Mouse (Mus musculus) stomach, postnatal 0 days (tissue): ENCODE data around the gene Gm38392. TPM values are rescaled to one million over a fixed set of nuclear protein-coding genes. Genes with fewer than 3 reads are reported as not detected.

Source experiments
- ATAC-seq: fragments of 200-750 bp; cut with Nextera tagmentation; 2 replicates; pipeline ENCODE4 v1.8.0; 2017; ENCODE audit not compliant: low FRiP score, low TSS enrichment
- DNase-seq: peaks from one replicate; pipeline ENCODE4 v3.0.0-alpha.2; 2016; ENCODE audit warnings: low spot score
- H3K27ac ChIP-seq: fragments of 300-500 bp; sonication (generic); replicated peaks from 2 replicates; pipeline ENCODE4 v1.5.1; 2014; ENCODE audit warnings: mild to moderate bottlenecking, control low read depth
- H3K27me3 ChIP-seq: fragments of 300-500 bp; sonication (generic); 2 replicates; pipeline ENCODE4 v1.6.1; 2014; ENCODE audit warnings: low read length; ENCODE audit not compliant: control insufficient read depth, insufficient read depth
- H3K36me3 ChIP-seq: fragments of 300-500 bp; sonication (generic); 2 replicates; pipeline ENCODE4 v1.6.1; 2014; ENCODE audit warnings: low read length, mixed read lengths; ENCODE audit not compliant: control insufficient read depth, insufficient read depth
- H3K4me1 ChIP-seq: fragments of 300-500 bp; sonication (generic); replicated peaks from 2 replicates; pipeline ENCODE4 v1.6.1; 2014; ENCODE audit warnings: antibody characterized with exemption; ENCODE audit not compliant: control insufficient read depth, insufficient read depth
- H3K4me2 ChIP-seq: fragments of 300-500 bp; sonication (generic); replicated peaks from 2 replicates; pipeline ENCODE4 v1.6.1; 2014; ENCODE audit warnings: low read depth, mild to moderate bottlenecking, control low read depth, moderate library complexity
- H3K4me3 ChIP-seq: fragments of 300-500 bp; sonication (generic); 2 replicates; pipeline ENCODE4 v1.5.1; 2014; ENCODE audit warnings: low read depth, low read length, control low read depth
- H3K9ac ChIP-seq: fragments of 300-500 bp; sonication (generic); 2 replicates; pipeline ENCODE4 v1.6.1; 2014; ENCODE audit warnings: mild to moderate bottlenecking, low read length, control low read depth, mixed read lengths
- H3K9me3 ChIP-seq: fragments of 300-500 bp; sonication (generic); 2 replicates; pipeline ENCODE4 v1.6.1; 2016; ENCODE audit warnings: low read length; ENCODE audit not compliant: control insufficient read depth
- CTCF ChIP-seq: IDR thresholded peaks from 2 replicates; pipeline ENCODE4 v1.5.1; 2016; ENCODE audit warnings: antibody characterized with exemption, low read depth, mild to moderate bottlenecking, moderate library complexity
- EP300 ChIP-seq: optimal IDR thresholded peaks from 2 replicates; pipeline ENCODE3; 2016; ENCODE audit warnings: antibody characterized with exemption
- WGBS: fragments of 180-500 bp; shearing (Covaris S2); extraction: QIAGEN DNeasy Blood & Tissue Kit; methylation state at CpG from one replicate; pipeline ENCODE4 v1.1.7; 2014; 5-methylcytosine and 5-hydroxymethylcytosine counted together
- polyA plus RNA-seq: library from polyadenylated mRNA; unstranded; fragments of >200 nt; fragmentation: Nextera tagmentation; extraction: Ambion mirVana; gene quantifications from 2 replicates; pipeline ENCODE4 v1.2.1, GENCODE M21; 2015

Gm38392 gene
- polyA plus RNA-seq, 1 experiment from 2014 or later = 2.0 TPM

DNA sequence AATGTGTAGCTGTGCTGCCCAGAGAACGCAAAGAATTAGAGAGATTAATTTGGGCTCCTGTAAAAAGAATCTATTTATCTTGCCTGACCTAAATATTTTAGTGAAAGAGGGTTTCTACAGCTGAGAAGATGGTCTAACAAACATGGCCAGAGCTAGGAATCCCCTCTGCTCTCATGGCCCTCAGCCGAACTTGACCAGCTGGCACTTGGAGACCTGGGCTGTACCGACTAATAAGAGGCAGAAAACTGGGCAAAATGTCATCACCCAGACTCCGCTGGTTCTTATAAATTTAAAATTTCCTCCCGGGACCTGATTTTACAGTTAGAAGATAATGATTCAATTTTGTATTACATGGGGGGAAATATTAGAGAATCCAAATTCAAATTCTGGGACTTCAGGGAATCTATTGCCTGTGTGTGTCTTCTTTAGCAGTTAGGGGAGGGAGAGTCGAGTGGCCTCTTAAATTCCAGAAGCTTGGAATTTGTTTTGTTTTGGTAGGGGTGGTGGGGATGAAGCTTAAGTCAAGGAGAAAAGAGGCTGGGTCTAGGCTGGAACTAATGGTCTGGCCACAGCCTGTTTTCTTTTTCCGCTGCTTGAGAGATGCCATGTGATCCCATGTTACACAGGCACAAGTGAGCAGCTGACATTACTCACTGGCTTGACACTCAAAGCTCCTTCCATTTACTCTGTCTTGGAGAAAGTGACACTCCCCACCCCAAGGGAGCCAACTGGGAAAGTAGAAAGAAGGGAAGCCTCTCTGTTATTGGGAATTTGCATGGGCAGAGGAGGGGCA lies 70.3 kb downstream of the Gm38392 start:
- DNase-seq (no peak), ATAC-seq (no peak)
- WGBS = 14% methylated on average over 7 of the region's 7 CpGs
- no peaks in the 10 kb centered on the region for H3K9me3 ChIP-seq
- H3K9ac ChIP-seq = no peak overlapping the region
- no peak overlapping the region for H3K27ac ChIP-seq
- TF ChIP-seq EP300 = no peak
- TF ChIP-seq CTCF = no peak
- H3K4me2 ChIP-seq = no peak overlapping the region
- no peaks in the 10 kb centered on the region for H3K36me3 ChIP-seq
- H3K4me1 ChIP-seq = 0 out of 2 replicates have a peak, but pooled peaks cover 4% of the 10 kb centered on the region
- no peak overlapping the region for H3K4me3 ChIP-seq
- peaks cover 27% of the 10 kb centered on the region; the same call in 1 of the 2 replicates for H3K27me3 ChIP-seq

- Histone ChIP-seq H3K4me2 (peak overlapping the region; percentile 47), H3K9me3 (no peaks in the 10 kb centered on the region), H3K4me3 (no peak overlapping the region; the same call in 1 of the 2 replicates), H3K27me3 (peaks cover 27% of the 10 kb centered on the region; the same call in 1 of the 2 replicates), H3K27ac (no peak overlapping the region), H3K9ac (no peak overlapping the region), H3K4me1 (0 out of 2 replicates have a peak, but pooled peaks cover 4% of the 10 kb centered on the region), H3K36me3 (no peaks in the 10 kb centered on the region)
- DNase-seq = no peak
- TF ChIP-seq CTCF (no peak), EP300 (no peak)
- 5% methylated on average over 6 of the region's 6 CpGs for WGBS
- ATAC-seq = no peak
Measured at GRCm38 (mm10) chr3:88216116-88216515, 70.9 kb downstream of the Gm38392 start.

DNA sequence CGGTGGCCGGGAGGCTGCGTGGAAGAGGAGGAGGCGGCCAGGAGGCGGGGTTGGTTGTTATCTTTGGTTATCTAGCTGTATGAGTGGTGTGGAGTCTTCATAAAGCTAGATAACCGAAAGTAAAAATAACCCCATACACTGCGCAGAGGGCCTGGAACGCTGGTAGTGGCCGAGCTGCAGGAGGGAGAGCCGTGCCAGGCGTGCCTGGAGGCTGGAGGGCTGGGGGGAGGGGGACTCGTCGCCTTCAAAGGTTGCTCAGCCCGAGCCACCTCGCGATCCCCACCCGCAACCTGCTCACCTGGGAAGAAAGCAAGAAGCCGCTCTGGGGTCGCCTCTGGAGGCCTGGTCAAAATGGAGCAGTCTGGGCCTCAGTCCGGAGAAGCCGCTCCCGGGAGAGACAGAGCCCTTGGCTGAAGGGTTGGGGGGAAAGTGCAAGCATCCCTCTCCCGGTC lies 71.4 kb downstream of the Gm38392 start:
- H3K4me3 ChIP-seq = peak overlapping the region; percentile 34
- H3K4me1 ChIP-seq = 0 out of 2 replicates have a peak, but pooled peaks cover 4% of the 10 kb centered on the region
- H3K9me3 ChIP-seq = no peaks in the 10 kb centered on the region
- 0 out of 2 replicates have a peak, but pooled peaks have one; percentile 45 for ATAC-seq
- peak overlapping the region; percentile 47 for H3K4me2 ChIP-seq
- no peak overlapping the region for H3K27ac ChIP-seq
- H3K27me3 ChIP-seq = peaks cover 31% of the 10 kb centered on the region
- 1% methylated on average over 23 of the region's 23 CpGs for WGBS
- H3K9ac ChIP-seq = no peak overlapping the region
- no peaks in the 10 kb centered on the region for H3K36me3 ChIP-seq
- DNase-seq = no peak
- TF ChIP-seq EP300 (no peak), CTCF (no peak)

- peaks cover 32% of the 10 kb centered on the region for H3K27me3 ChIP-seq
- peak overlapping the region; percentile 47 for H3K4me2 ChIP-seq
- H3K9me3 ChIP-seq = no peaks in the 10 kb centered on the region
- WGBS = 1% methylated on average over 48 of the region's 48 CpGs
- H3K36me3 ChIP-seq = no peaks in the 10 kb centered on the region
- ATAC-seq (peak; percentile 56; the same call in 1 of the 2 replicates), DNase-seq (peak; percentile 41)
- no peak for TF ChIP-seq CTCF
- TF ChIP-seq EP300 = no peak
- 0 out of 2 replicates have a peak, but pooled peaks cover 4% of the 10 kb centered on the region for H3K4me1 ChIP-seq
- H3K27ac ChIP-seq = no peak overlapping the region
- peak overlapping the region; percentile 34 for H3K4me3 ChIP-seq
- H3K9ac ChIP-seq = no peak overlapping the region
Measured at GRCm38 (mm10) chr3:88214971-88215552, 71.9 kb downstream of the Gm38392 start.

DNA sequence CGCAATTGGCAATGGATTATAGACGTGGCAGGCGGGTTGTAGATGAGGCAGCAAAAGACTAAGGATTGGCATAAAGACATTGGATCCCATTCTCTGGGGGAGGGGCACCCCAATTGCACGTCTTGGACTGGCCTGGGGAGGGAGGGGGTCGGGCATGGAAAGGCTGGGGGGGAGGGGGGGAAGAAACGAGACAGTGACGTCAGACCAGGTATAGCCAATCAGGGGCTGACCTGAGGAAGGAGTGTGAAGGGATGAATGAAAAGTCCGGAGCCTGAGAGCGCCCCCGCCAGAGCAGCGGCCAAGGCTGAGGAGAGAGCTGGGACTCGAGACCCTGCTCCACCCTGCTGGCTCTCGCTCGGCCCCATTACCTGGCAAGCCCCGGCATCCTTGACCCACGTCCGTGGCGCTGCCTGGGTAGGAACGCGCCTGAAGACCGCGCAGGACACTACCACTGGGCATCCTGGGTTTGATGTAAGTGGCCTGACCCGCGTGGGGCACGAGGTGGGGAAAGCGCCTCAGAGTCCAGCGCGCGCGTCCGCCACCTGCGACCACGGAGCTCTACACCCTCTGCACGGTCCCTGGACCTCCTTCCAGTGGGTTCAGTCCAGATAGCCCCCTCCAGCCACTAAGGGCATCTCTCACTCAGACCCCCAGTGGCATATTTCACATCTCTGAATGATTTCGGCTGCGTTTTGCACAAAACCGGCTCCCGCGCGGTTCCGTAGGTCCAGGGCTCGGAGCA lies 72.6 kb downstream of the Gm38392 start:
- 2% methylated on average over 33 of the region's 42 CpGs for WGBS
- peak; percentile 24; the same call in 1 of the 2 replicates for ATAC-seq
- TF ChIP-seq EP300 (no peak), CTCF (no peak)
- no peak for DNase-seq
- Histone ChIP-seq H3K4me3 (peak overlapping the region; percentile 34), H3K27me3 (peaks cover 31% of the 10 kb centered on the region), H3K36me3 (no peaks in the 10 kb centered on the region), H3K9me3 (no peaks in the 10 kb centered on the region), H3K4me2 (peak overlapping the region; percentile 47), H3K4me1 (0 out of 2 replicates have a peak, but pooled peaks cover 4% of the 10 kb centered on the region), H3K9ac (no peak overlapping the region), H3K27ac (no peak overlapping the region)
